Mouse (Mus musculus) urinary bladder, postnatal 4 days (tissue): ENCODE results near the gene Ccdc194.
A peak's percentile ranks its signal among the peaks of the same experiment; 100 is the strongest.

Source experiments
- DNase-seq, 2 experiments: peaks; one replicate each; pipeline ENCODE4 v3.0.0; 2021 to 2022; ENCODE audit warnings: low spot score in 2 of 2

Ccdc194 gene

DNA sequence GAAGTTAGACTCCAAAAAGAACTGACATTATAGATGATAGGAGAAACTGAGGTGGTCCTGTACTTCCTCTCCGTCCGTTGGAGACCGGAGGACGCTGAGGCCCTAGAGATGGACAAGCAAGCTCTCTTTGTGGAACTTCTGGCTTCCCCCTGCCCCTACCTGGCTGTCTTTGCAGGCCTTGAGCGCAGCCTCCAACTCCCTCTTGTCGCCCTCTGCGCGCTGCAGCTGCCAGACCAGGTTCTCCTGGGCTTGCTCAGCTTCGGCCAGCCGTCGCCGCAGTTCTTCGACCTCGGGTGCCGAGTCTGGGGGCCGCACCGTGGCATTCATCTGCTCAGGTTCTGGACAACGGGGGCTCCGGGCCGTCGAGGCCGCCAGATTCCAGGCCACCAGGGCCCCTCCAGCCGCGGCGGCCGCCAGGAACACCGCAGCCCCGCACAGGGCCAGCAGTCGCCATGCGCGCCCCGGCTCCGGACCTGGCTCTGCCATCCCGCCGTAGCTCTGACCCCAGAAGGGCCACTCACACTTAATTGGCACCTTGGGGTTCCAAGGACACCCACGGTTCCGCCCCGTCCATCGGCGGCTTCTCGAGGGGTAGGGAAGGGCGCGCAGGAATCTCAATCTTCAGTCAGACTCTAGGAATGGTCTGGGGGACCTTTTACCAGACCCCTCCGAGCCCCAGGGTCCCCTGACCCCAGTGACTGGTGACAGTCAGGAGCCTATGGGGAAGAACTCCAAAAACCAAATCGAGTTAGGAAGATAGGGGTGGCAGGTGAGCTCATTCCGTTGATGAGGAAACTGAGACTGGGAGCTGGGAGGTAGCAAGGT lies at the start of gene Ccdc194:
TSS of gene Ccdc194 (minus strand) at position 486 of the 825 bp plus-strand sequence.
- no peak for DNase-seq

DNA sequence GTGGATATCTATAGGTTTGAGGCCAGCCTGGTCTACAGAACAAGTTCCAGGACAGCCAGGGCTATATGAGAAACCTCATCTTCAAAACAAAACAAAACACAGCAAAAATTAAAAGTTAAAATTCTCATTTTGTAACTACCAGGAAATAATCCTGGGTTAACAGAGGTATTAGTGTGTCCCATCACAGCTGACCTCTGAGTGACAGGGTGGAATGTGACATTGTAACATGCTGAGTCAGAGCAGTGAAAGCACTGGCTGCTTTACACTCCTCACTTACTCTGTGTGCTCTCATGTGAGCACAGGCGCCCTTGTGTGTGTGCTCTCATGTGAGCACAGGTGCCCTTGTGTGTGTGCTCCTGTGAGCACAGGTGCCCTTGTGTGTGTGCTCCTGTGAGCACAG lies 49.5 kb upstream of the Ccdc194 start:
- DNase-seq = no peak

DNA sequence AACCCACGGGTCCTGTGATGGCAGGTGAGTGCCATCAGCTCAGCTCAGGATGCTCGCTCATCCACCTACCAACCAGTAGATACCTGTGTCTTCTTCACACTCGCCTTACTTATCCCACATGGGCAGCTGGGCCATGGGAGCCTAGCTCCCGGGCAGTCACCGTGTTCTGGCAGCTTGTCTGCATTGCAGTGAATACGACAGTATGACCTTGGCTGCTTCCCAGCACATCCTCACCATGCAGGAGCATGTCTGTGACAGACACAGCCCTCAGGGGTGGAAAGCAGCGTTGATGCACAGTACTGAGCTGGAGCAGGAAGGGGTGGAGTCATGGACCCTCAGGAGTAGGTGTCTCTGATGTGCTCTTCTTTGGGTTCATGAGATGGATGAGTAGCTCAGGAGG lies 48.9 kb upstream of the Ccdc194 start:
- no peak for DNase-seq

- DNase-seq = peak in 1 of 2 experiments; percentile 67
These were observed 47.5 kb upstream of the Ccdc194 start for GRCm38 (mm10) chr8:71572847-71573633.

DNA sequence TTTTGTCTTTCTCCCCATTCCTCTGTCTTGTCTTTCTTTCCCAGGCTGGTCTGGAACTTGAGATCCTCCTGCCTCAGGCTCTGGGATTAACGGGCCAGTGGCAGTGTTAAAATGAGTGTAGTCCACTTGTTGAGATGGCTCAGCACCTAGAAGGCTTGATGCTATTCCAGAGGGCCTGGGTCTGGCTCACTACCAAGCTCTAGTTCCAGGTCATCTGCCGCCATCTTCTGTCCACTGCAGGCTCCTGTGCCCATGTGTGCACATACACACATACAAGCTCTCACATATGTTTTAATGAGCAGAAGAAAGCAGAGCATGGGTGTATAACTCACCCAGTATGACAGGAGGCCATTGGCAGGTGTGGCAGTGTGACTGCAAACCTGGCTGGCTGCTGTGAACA lies 46.6 kb upstream of the Ccdc194 start:
- no peak for DNase-seq

- peak; percentile 91 to 93 for DNase-seq
These were observed 44.9 kb upstream of the Ccdc194 start for GRCm38 (mm10) chr8:71570291-71570954.

DNA sequence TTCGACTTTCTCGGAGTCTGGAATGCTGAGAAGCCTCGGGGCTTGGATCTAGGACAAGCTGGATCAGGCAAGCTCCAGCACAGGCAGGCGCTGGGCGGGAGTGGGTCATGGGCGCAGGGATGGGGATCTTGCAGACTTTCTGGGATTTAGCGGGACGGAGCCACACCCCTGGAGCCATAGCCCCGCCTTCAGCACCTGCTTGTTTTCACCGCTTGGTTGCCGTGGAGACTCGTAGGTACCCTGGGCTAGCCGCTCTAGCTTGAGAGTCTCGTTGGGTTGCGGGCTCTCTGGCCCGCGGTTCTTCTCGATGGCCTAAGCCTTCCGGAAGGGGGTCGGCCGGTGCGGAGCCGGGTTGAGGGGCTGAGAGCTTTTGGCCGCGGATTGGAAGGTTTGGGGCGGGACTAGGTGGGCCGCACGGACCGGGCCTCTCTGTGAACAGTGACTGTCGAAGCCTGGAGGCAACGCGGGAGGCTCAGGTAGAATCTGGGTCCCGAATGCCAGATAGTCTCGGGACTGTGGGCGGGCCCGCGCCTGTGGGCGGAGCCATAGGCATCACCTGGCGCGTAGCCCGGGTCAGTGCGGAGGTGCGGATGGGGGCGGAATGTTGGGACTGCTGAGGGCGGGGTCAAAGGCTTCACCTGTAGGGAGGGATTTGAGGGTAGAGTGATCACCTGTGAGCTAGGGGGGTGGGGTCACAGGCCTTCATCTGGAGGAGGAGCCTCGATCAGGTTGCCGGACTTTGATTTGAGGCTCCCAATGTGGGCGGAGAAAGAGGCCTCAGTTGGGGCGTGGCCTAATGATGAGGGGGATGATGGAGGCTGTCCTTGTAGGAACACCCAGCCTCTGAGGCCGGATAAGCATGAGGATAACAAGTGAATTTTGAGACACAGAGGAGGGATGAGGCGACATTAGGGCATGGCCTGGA lies 44.1 kb upstream of the Ccdc194 start:
- DNase-seq = peak; percentile 83 to 86

- DNase-seq = no peak
These were observed 43.4 kb upstream of the Ccdc194 start for GRCm38 (mm10) chr8:71568941-71569340.

- peak in 1 of 2 experiments; percentile 75 for DNase-seq
These were observed 43.0 kb upstream of the Ccdc194 start, which contains the start of gene Slc27a1 for GRCm38 (mm10) chr8:71568387-71568937. TSS of gene Slc27a1 (plus strand) at chr8:71568882.

DNA sequence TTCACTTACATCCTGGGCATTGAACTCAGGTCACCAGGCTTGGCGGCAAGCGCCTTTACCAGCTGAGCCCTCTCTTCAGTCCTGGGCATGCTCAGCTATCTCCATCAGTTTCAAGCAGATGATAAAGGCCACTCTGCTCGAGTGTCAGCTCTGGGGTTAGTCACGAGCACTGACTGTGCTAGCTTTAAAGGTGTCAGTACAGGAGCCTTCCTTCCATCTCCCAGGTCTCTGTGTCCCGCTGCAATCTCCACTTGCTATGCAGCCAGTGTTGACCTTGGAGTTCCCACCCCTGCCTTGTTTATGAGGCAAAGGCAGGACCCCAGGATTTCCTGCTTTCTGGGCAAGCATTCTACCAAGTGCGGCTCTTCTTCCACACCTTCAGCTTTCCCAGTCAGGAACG lies 42.1 kb upstream of the Ccdc194 start:
- DNase-seq = no peak

- DNase-seq = no peak
These were observed 41.0 kb upstream of the Ccdc194 start, which contains the start of gene Nxnl1 for GRCm38 (mm10) chr8:71566501-71566900. TSS of gene Nxnl1 (minus strand) at chr8:71566601.

DNA sequence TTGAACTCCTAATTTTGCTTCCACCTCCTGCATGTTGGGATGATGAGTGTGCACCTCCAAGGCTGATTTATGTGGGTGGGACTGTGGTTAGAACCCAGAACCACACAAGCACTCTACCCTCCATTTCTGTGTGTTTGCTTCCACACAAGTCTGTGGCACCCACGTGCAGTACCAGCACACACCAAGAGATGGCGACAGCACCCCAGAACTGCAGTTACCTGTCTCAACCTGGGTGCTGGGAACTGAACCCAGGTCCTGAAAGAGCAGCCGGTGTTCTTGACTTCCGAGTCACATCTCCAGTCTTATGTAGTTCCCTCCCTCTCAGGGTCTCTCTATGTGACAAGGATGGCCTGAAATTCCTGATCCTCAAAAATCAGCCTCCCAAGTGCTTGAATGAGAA lies 38.5 kb upstream of the Ccdc194 start:
- no peak for DNase-seq

GRCm38 (mm10) chr8:71562751-71563150 lies 37.2 kb upstream of the Ccdc194 start:
- peak; percentile 77 to 85 for DNase-seq

- DNase-seq = no peak
These were observed 35.9 kb upstream of the Ccdc194 start for GRCm38 (mm10) chr8:71561401-71561800.

- DNase-seq = no peak
These were observed 35.3 kb upstream of the Ccdc194 start for GRCm38 (mm10) chr8:71560765-71561164.

- DNase-seq = no peak
These were observed 34.6 kb upstream of the Ccdc194 start for GRCm38 (mm10) chr8:71560071-71560470.

DNA sequence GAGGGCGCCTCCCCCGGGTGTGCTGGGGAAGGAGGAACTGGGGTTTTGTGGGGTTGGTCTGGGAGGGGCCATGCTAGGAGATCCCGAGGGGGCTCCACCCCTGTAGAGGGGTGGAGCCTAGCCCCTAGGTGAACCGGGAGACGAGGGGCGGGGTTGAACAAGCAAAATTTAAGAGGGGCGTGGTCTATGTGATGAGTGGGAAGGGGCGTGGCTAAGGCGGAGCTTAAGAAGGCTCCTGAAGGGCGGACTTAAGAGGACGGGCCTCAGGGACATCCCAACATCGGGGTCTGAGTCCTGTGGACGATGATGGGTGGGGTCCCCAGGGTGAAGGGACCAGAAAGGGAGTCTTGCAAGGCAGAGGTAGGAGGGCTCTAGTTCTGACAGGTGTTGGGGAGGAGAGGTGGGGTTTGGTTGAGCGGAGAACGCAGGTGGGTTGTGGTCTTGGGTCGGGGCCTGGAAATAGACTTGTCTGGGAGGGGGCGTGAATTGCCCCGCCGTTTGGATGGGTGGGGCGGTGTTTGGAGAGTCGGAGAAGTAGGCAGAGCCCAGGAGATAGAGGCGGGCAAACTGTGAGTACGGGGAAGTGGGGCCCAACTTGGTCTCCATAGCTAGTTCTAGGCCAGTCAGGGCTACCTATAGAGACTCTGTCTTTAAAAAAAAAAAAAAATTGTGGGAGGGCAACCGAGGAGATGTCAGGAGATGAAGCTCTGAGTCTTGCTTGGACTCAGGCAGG lies 33.6 kb upstream of the Ccdc194 start:
- peak; percentile 55 to 78 for DNase-seq

DNA sequence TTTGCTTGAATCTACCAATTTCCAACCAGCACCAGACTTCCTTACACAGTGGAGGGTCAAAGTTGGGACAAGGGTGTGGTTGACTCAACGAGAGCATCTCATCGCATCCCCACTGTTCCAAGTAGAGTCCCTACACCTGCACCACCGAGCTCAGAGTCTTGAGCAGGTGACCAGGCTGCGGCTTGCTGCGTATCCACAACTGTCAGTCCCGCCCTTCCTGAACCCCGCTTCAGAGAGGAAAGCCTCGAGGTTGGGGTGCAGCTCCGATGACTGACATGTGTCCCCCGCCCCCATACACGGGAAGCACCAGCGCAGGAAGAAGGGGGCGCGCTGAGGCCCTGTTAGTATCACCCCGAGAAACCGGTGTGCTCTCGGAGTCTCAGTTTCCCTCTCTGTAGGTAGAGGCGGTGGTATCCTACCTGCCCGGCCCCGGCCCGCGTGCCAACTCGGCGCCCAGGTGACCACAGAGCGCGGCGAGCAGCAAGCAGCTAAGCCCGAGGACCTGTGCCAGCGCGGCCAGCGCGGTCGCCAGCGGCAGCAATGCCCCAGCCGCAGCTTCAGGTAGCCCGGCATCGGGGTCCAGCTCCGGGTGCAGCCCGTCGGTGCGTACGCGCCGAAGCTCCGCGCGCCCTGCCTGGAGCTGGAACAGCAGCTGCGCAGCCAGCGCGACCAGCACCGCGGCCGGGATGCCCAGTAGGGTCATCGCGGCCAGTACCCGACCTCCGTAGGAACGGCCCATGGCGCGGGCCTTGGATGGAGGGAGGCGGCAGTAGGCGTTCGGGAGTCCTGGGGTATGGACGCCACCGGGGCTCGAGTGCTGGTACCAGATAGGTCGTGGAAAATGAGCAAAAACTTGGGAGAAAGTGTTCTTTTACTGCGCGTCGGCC lies 32.8 kb upstream of the Ccdc194 start, which contains the start of gene Tmem221:
TSS of gene Tmem221 (minus strand) at position 801 of the 887 bp plus-strand sequence.
- no peak for DNase-seq

DNA sequence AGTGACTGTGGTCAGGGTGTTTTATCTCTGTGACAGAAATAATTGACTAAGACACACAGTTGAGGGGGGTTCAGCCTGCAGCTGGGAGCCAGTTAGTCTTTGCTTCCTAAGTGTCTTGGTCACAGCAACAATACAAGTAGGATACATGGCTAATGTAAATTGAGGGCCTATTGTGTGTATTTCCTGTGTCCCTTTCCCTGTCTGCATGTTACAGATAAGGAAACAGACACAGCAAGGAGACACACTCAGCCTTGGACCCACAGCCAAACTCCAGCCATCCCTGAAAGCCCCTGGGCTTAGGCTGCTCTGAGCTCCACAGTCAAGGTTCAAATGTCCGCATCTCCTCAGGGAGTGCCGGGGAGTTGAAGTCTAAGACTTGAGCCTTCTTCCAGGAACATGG lies 29.1 kb upstream of the Ccdc194 start:
- DNase-seq = no peak
